Mouse (Mus musculus): ENCODE measurements around the gene Sfta2. TPM values are rescaled to one million over a fixed set of nuclear protein-coding genes. Genes with fewer than 3 reads are reported as not detected.

The Sfta2 gene
- polyA plus RNA-seq, 1 experiment from 2014 or later, result not detected

DNA sequence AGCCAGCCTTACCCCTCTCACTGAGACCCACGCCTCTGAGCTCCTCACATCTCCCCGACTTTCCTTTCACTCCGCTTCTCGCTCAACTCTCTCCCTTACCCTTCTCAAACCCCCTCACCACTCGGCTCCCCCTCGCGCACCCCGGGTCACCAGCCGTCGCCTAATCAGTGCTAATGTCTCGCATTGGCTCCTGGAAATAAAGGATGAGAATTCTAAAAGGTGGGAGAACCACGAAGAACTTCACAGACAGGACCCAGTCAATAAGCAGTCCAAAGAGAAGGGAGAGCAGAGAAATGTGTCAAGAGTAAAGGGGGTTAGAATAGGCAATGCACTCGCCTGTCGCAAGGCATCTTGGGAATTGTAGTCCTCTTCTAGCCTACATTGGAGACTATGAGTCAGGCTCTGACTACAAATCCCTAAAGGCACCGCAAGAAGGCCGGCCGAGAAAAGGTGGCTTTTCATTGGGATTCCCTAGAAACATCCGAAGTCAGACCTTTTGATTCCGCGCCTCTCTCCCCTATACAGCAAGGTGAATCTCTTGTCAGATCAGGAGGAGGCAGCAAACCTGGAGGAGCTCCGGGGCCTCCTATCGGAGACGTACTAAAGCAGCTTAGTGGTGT, 72.2 kb downstream of the Sfta2 start, which contains the start of gene Gtf2h4:
Gene Gtf2h4, minus strand, starts transcription at position 324 of the 620 bp plus-strand sequence.
- Histone ChIP-seq H3K9me3 (replicated peaks) (no peaks in the 10 kb centered on the region), H3K4me3 (replicated peaks) (peak within 1 kb of the TSS; percentile 71), H3K4me2 (peak within 1 kb of the TSS; percentile 82), H3K27me3 (no peaks in the 10 kb centered on the region), H3K27ac (replicated peaks) (no peak within 1 kb of the TSS), H3K9ac (peak within 1 kb of the TSS; percentile 74), H3K36me3 (replicated peaks) (0 out of 2 replicates have a peak, but pooled peaks cover 6% of the 10 kb centered on the region), H3K4me1 (replicated peaks) (peaks cover 18% of the 10 kb centered on the region)
- 1% methylated on average over 23 of the region's 23 CpGs for WGBS (ENCODE audit: insufficient replicate concordance)
- ATAC-seq (ENCODE audit: insufficient read depth), result peak; percentile 94

DNA sequence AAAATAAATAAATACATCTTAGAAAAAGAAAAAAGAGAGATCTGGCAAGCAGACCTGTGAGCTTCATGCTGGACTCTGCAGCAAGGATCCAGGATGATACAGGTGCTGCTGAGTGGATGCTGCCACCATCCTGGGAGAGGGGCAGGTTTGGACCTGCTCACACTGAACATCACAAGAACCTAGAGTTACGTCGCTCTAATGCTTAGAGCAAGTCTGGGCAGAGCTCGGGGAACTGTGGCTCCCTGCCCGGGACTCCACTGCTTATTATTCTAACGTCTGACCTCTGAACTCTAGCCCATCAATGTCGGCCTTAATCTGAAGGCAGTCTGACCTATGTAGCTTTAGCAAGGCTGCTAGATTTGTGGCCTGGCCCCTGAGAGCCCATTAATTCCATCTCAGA, 79.2 kb downstream of the Sfta2 start:
- no peaks in the 10 kb centered on the region for H3K4me1 ChIP-seq (replicated peaks)
- no peak overlapping the region for H3K4me3 ChIP-seq (replicated peaks)
- no peaks in the 10 kb centered on the region for H3K36me3 ChIP-seq (replicated peaks)
- WGBS (ENCODE audit: insufficient replicate concordance), result 48% methylated on average over 6 of the region's 6 CpGs
- no peak overlapping the region for H3K27ac ChIP-seq (replicated peaks)
- H3K9me3 ChIP-seq (replicated peaks), result no peaks in the 10 kb centered on the region
- no peak for ATAC-seq (ENCODE audit: insufficient read depth)
- no peak overlapping the region for H3K4me2 ChIP-seq
- H3K9ac ChIP-seq, result no peak overlapping the region
- peaks cover 5% of the 10 kb centered on the region for H3K27me3 ChIP-seq

DNA sequence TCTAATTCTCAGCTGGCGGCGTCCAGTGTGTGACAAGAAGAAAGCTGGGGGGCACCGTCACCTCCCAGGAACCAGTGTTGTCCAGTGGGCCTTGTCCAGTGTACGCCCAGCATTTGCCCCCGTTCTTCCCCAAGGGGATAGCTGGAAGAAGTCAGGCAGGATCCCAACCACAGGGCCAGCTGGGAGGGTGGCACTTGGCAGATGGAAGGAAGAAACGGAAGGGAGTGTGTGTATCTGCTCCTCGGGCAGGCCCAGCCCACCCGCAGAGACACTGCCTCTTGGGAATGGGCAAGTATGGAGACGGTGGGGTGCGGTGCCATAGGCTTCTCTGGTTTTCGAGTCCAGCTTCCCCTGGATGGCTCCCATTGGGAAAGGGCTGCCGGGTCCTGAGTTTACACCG, 80.6 kb downstream of the Sfta2 start:
- WGBS (ENCODE audit: insufficient replicate concordance), result 72% methylated on average over 13 of the region's 13 CpGs
- Histone ChIP-seq H3K4me1 (replicated peaks) (no peaks in the 10 kb centered on the region), H3K4me2 (no peak overlapping the region), H3K27ac (replicated peaks) (no peak overlapping the region), H3K9me3 (replicated peaks) (no peaks in the 10 kb centered on the region), H3K4me3 (replicated peaks) (no peak overlapping the region), H3K9ac (no peak overlapping the region), H3K27me3 (peaks cover 9% of the 10 kb centered on the region), H3K36me3 (replicated peaks) (no peaks in the 10 kb centered on the region)
- no peak for ATAC-seq (ENCODE audit: insufficient read depth)

DNA sequence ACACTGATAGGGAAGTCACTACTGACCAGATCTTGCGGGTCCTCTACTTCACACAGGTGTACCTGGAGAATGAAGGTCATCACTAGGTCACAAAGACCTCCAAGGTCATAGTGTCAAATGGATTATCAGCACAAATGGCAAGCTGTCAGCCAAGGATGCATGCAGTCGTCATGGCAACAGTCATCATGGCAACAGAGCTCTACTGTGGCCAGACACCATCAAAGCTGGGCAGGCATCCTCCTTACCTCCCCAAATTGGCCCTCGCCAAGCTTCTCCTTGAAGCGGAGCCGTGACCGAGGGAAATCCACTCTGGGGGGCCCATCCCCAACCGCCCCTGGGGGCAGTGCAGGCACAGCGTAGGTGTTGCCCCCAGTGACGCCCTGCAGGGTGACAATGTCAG, 83.7 kb downstream of the Sfta2 start:
- H3K36me3 ChIP-seq (replicated peaks), result no peaks in the 10 kb centered on the region
- no peak for ATAC-seq (ENCODE audit: insufficient read depth)

DNA sequence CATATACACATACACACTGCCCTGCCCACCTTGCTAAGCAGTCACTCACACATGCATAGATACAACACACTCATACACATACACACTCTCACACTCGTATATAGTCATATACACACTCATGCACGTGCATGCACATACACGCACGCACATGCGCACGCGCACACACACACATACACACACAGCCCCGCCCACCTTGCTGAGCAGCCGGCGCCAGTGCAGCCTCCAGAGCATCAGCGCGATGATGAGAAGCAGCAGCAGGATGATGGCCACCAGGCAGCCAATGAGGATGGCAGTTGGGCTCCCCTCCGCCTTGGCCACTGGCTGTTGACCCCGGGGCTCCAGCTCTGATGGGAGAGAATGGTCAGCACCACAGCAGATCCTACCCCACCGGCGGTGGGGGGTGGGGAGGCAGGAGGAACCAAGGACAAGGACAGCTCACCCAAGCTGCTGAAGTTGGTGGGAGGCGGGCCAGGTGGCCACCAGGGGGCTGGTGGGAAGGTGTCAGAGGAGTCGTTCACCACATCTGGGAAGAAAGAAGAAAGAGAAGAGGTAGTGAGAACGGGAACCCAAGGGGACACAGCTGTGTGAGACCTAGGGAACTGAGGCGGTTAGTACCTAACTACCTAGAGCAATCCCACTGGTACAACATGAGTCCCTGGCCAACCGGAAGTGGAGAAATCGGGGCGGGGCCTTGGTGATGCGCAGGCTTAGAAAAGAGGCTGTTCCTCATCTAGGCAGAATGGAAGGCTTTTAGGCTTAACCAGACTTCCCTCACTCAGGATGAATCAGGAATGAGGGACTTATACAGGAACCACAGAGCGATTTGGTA, 87.2 kb downstream of the Sfta2 start:
- Histone ChIP-seq H3K4me3 (replicated peaks) (no peak overlapping the region), H3K4me1 (replicated peaks) (no peaks in the 10 kb centered on the region), H3K36me3 (replicated peaks) (no peaks in the 10 kb centered on the region), H3K27me3 (peaks cover 9% of the 10 kb centered on the region), H3K9me3 (replicated peaks) (no peaks in the 10 kb centered on the region), H3K27ac (replicated peaks) (no peak overlapping the region), H3K4me2 (no peak overlapping the region), H3K9ac (no peak overlapping the region)
- WGBS (ENCODE audit: insufficient replicate concordance), result 69% methylated on average over 25 of the region's 25 CpGs
- ATAC-seq (ENCODE audit: insufficient read depth), result no peak

More for the DNA sequence above, 83.7 kb downstream of the Sfta2 start:
- Histone ChIP-seq H3K4me2 (no peak overlapping the region), H3K9me3 (replicated peaks) (no peaks in the 10 kb centered on the region), H3K9ac (no peak overlapping the region), H3K27me3 (peaks cover 9% of the 10 kb centered on the region), H3K4me1 (replicated peaks) (no peaks in the 10 kb centered on the region), H3K27ac (replicated peaks) (no peak overlapping the region), H3K4me3 (replicated peaks) (no peak overlapping the region)
- WGBS (ENCODE audit: insufficient replicate concordance), result 51% methylated on average over 9 of the region's 9 CpGs

DNA sequence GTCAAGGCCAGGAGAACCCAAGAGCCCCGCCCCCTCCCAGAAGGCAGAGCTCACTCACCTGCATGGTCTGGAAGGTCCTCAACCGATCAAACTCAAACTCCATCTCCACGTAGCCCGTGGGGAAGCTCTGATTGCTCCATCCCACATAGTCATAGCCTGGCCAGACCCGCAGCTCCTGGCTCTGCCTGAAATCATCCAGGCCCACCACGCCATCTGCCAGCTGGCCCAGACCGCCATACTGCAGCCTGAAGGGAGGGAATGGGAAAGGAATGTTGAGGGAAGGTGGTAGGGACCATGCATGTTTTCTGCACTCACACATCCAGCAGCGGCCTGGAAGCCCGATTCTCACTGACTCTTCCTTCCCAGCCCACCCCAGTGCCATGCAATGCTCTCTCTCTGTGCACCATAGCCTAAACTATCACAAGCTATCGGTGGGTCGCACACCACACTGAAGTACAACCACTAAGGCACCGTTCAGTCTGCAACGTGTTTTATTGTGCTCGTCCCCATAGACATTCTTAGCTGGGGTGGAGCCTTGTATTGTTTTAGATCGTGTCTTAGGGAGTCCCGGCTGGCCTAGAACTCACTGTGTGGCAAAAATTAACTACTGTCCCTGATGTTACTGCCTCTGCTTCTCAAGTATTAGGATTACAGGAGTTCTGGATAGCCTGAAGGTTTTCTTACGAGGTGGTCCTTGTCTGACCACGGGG, 88.7 kb downstream of the Sfta2 start:
- 69% methylated on average over 18 of the region's 18 CpGs for WGBS (ENCODE audit: insufficient replicate concordance)
- H3K4me1 ChIP-seq (replicated peaks), result no peaks in the 10 kb centered on the region
- no peak overlapping the region for H3K4me3 ChIP-seq (replicated peaks)
- ATAC-seq (ENCODE audit: insufficient read depth), result no peak
- H3K9ac ChIP-seq, result no peak overlapping the region
- peaks cover 9% of the 10 kb centered on the region for H3K27me3 ChIP-seq
- H3K36me3 ChIP-seq (replicated peaks), result no peaks in the 10 kb centered on the region
- H3K27ac ChIP-seq (replicated peaks), result no peak overlapping the region
- no peak overlapping the region for H3K4me2 ChIP-seq
- H3K9me3 ChIP-seq (replicated peaks), result no peaks in the 10 kb centered on the region

DNA sequence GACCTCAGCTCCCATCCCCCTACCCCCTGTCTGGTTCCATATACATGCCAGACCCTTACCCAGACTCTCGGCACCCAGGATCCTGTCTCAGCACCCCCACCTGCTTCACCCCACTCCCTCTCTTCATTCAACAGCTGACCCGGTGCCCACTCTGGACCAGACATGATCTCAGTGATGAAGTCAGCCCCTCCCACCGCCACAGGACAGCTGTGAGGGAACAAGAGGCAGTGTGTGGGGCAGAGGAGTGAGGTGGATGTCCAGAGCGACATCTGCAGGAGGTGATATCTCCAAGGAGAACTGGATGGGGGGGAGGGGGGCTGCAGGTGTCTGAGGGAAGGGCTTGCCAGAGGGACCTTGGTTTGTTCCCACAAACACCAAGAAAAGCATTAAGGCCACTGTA, 90.5 kb downstream of the Sfta2 start:
- Histone ChIP-seq H3K36me3 (replicated peaks) (no peaks in the 10 kb centered on the region), H3K27ac (replicated peaks) (no peak overlapping the region), H3K4me2 (no peak overlapping the region), H3K9ac (no peak overlapping the region), H3K4me3 (replicated peaks) (no peak overlapping the region), H3K27me3 (peaks cover 5% of the 10 kb centered on the region), H3K9me3 (replicated peaks) (no peaks in the 10 kb centered on the region), H3K4me1 (replicated peaks) (no peaks in the 10 kb centered on the region)
- WGBS (ENCODE audit: insufficient replicate concordance), result 54% methylated on average over 4 of the region's 4 CpGs
- ATAC-seq (ENCODE audit: insufficient read depth), result no peak

DNA sequence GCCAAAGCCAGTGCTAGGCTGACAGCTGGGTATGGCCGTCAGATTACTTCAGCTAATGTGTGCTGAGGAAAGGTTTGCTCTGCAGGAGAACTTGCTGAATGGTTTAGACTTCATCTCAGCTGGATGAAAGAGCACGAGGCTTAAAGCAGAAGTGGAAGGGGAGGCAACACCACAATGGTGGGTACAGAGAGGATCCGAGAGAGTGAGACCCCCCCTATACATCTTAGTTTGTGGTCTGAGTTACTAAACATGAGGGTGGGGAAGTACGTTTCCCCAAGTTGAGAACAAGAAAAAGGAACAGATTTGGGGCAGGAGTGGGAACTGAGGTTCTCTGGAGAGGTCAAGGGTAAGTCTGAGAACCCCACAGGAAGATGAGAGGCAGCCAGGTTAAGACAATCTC, 91.0 kb downstream of the Sfta2 start:
- Histone ChIP-seq H3K4me2 (no peak overlapping the region), H3K27me3 (peaks cover 11% of the 10 kb centered on the region), H3K27ac (replicated peaks) (no peak overlapping the region), H3K9ac (no peak overlapping the region), H3K4me1 (replicated peaks) (no peaks in the 10 kb centered on the region), H3K9me3 (replicated peaks) (no peaks in the 10 kb centered on the region), H3K4me3 (replicated peaks) (no peak overlapping the region), H3K36me3 (replicated peaks) (no peaks in the 10 kb centered on the region)
- no peak for ATAC-seq (ENCODE audit: insufficient read depth)
- 23% methylated on average over 4 of the region's 4 CpGs for WGBS (ENCODE audit: insufficient replicate concordance)

DNA sequence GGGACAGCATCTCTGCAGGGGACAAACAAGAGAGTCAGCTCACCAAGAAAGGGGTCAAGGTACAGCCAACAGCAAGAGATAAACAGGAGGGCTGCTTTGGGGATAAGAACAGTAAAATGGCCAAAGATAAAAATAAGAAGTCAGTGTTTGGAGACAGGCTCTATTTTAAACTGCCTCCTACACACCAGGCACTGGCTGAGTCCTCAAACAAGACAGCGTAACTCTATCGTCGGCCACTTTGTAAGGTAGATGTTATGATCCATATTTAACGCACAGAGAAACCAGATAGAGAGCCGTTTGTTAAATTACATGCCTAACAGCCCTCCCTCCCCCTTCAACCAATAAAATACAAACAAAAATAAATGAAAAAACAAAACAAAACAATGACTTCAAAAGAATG, 92.6 kb downstream of the Sfta2 start:
- Histone ChIP-seq H3K9me3 (replicated peaks) (no peaks in the 10 kb centered on the region), H3K4me2 (no peak overlapping the region), H3K4me1 (replicated peaks) (no peaks in the 10 kb centered on the region), H3K4me3 (replicated peaks) (no peak overlapping the region), H3K27ac (replicated peaks) (no peak overlapping the region), H3K27me3 (peaks cover 26% of the 10 kb centered on the region), H3K9ac (no peak overlapping the region), H3K36me3 (replicated peaks) (no peaks in the 10 kb centered on the region)
- 79% methylated on average over 5 of the region's 5 CpGs for WGBS (ENCODE audit: insufficient replicate concordance)
- no peak for ATAC-seq (ENCODE audit: insufficient read depth)

DNA sequence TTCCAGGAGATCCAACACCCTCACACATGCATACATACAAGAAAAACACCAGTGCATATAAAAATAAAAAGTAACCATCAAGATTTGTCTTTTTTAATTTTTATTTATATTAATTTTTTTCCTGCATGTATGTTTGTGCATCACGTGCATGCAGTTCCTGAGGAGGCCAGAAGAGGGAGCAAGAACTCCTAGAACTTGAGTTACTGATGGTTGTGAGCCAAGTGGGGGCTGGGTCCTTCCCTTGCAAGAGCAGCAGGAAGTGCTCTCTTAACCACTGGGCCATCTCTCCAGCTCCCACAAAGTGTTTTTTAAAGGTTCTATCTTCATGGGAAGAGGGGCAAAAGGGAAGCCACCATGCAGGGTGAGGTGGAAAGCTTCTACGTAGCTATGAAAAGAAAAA, 93.9 kb downstream of the Sfta2 start:
- no peak for ATAC-seq (ENCODE audit: insufficient read depth)
- Histone ChIP-seq H3K4me1 (replicated peaks) (peaks cover 6% of the 10 kb centered on the region; the same call in 1 of the 2 replicates), H3K9me3 (replicated peaks) (no peaks in the 10 kb centered on the region), H3K27ac (replicated peaks) (no peak overlapping the region), H3K4me2 (no peak overlapping the region), H3K9ac (no peak overlapping the region), H3K27me3 (peaks cover 40% of the 10 kb centered on the region), H3K36me3 (replicated peaks) (no peaks in the 10 kb centered on the region), H3K4me3 (replicated peaks) (no peak overlapping the region)
- 75% methylated on average over 2 of the region's 2 CpGs for WGBS (ENCODE audit: insufficient replicate concordance)

DNA sequence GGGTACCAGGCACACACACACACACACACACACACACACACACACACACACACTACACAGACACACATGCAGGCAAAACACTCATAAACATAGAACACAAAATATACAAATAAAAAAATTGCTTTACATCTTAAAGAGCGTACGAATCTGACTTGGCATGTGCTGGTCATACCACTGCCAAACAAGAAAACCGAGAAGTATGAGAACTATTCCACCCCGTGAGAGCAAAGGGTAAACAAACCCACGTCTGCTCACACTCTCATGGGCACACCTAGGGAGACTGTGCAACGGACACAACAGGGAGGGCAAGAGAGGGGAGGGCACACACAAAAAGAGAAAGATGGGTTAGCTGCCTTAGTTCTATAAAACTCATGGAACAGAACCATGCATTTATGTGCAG, 95.3 kb downstream of the Sfta2 start:
- 47% methylated on average over 6 of the region's 6 CpGs for WGBS (ENCODE audit: insufficient replicate concordance)
- Histone ChIP-seq H3K36me3 (replicated peaks) (no peaks in the 10 kb centered on the region), H3K27me3 (peaks cover 54% of the 10 kb centered on the region), H3K4me2 (no peak overlapping the region), H3K4me1 (replicated peaks) (peaks cover 10% of the 10 kb centered on the region; the same call in 1 of the 2 replicates), H3K9ac (no peak overlapping the region), H3K4me3 (replicated peaks) (no peak overlapping the region), H3K9me3 (replicated peaks) (no peaks in the 10 kb centered on the region), H3K27ac (replicated peaks) (no peak overlapping the region)
- ATAC-seq (ENCODE audit: insufficient read depth), result no peak
